ENCODE assay signal across 15 mouse cellular contexts in genomic region chr12:71972126-71972525, GRCm38 (mm10).
DNase-seq lines count a peak whose midpoint lies in the region; ATAC-seq and TF ChIP-seq lines count a peak whose summit lies in the region.
"Had no signal": no experiment of that assay in that cellular context is flagged by ENCODE, and none has a peak within 500 bp of the region (broad histone marks: within the 10 kb centered on the region; RNA-seq: fewer than 3 reads in every experiment).

No protein-coding gene starts in this region.

- H3K4me3 ChIP-seq in heart, adult 2 months: no peak overlapping the region
- H3K4me3 ChIP-seq in kidney, embryonic 16.5 days (ENCODE audit: low read length): no peak overlapping the region
- H3K4me3 ChIP-seq in CH12.LX (replicated peaks in 1 of 3; ENCODE audit: low read depth in 2 of 3, low read length in 2 of 3, poor library complexity in 1 of 3): no peak overlapping the region
- no peak overlapping the region for H3K4me3 ChIP-seq in heart, embryonic 15.5 days
- H3K4me3 ChIP-seq: erythroblast, embryonic 14.5 days; limb, embryonic 15.5 days had no signal

- TF ChIP-seq EP300 in heart, adult 2 months (IDR thresholded peaks at IDR 0.05; ENCODE audit: insufficient read depth, low read depth, low read length): no peak
- no peak for TF ChIP-seq EP300 in CH12.LX (IDR thresholded peaks at IDR 0.05; ENCODE audit: low read length)

- no peak for TF ChIP-seq CTCF in heart, adult 2 months (IDR thresholded peaks at IDR 0.05)
- no peak for TF ChIP-seq CTCF in CH12.LX (conservative IDR thresholded peaks at IDR 0.05 in 1 of 2, IDR thresholded peaks at IDR 0.05 in 1 of 2; ENCODE audit: low read depth in 2 of 2, low read length in 2 of 2)

- 55% methylated on average over 5 of the region's 5 CpGs for WGBS in heart, adult 2 months
- 59% methylated on average over 5 of the region's 5 CpGs for WGBS in kidney, embryonic 16.5 days
- 45% methylated on average over 5 of the region's 5 CpGs for WGBS in heart, embryonic 15.5 days

- H3K4me2 ChIP-seq in kidney, embryonic 16.5 days (replicated peaks; ENCODE audit: low read depth, low read length): no peak overlapping the region
- H3K4me2 ChIP-seq in CH12.LX (ENCODE audit: insufficient read depth, low read depth, poor library complexity, severe bottlenecking): no peak overlapping the region
- H3K4me2 ChIP-seq in heart, embryonic 15.5 days: no peak overlapping the region
- H3K4me2 ChIP-seq: hindbrain, embryonic 14.5 days; limb, embryonic 15.5 days had no signal

- dilution Hi-C loops in CH12.LX (cut with MboI; ENCODE audit: extremely low pct_ligation_motif_present, extremely low pct_unique_long_range_greater_than_20kb, low sequenced_read_pairs): no loop called here

- peak overlapping the region; percentile 14; the same call in 1 of the 2 replicates for H3K9ac ChIP-seq in heart, adult 2 months (ENCODE audit: low read depth, low read length)
- no peak overlapping the region for H3K9ac ChIP-seq in kidney, embryonic 16.5 days (replicated peaks; ENCODE audit: low read length)
- no peak overlapping the region for H3K9ac ChIP-seq in CH12.LX (ENCODE audit: insufficient read depth, low read depth)
- H3K9ac ChIP-seq in heart, embryonic 15.5 days: no peak overlapping the region
- H3K9ac ChIP-seq: hindbrain, embryonic 14.5 days; limb, embryonic 15.5 days had no signal

- peak overlapping the region; percentile 42 for H3K27ac ChIP-seq in heart, adult 2 months
- 0 out of 2 replicates have a peak overlapping the region, but pooled peaks have one; percentile 14 for H3K27ac ChIP-seq in kidney, embryonic 16.5 days (ENCODE audit: low read length)
- H3K27ac ChIP-seq in CH12.LX (ENCODE audit: insufficient read depth, low read depth): no peak overlapping the region
- peak overlapping the region; percentile 71 for H3K27ac ChIP-seq in heart, embryonic 15.5 days
- H3K27ac ChIP-seq: hindbrain, embryonic 14.5 days; limb, embryonic 15.5 days had no signal

- H3K36me3 ChIP-seq in heart, adult 2 months (ENCODE audit: control insufficient read depth, insufficient read depth, low read length): peaks cover 36% of the 10 kb centered on the region
- no peaks in the 10 kb centered on the region; the same call in 1 of the 2 replicates for H3K36me3 ChIP-seq in kidney, embryonic 16.5 days (ENCODE audit: insufficient read depth, low read length)
- peaks cover 30 to 85% of the 10 kb centered on the region in 2 experiments for H3K36me3 ChIP-seq in CH12.LX (replicated peaks in 1 of 2; ENCODE audit: control insufficient read depth in 1 of 2, insufficient read depth in 1 of 2, low read length in 1 of 2)
- peaks cover 21% of the 10 kb centered on the region for H3K36me3 ChIP-seq in heart, embryonic 15.5 days

- no peak for TF ChIP-seq RAD21 in CH12.LX (IDR thresholded peaks at IDR 0.05; ENCODE audit: low read depth, low read length)

- no peak for DNase-seq in heart, adult 2 months
- DNase-seq in heart, postnatal 25 days (ENCODE audit: low spot score): no peak
- DNase-seq in kidney, postnatal 10 days: no peak
- DNase-seq in CH12.LX (ENCODE audit: extremely low read depth): no peak
- DNase-seq in thymus, postnatal 14 days: no peak
- DNase-seq: cerebellum, adult 2 months; lung, adult 18-20 months; midbrain, embryonic 14.5 days; retina, postnatal 1 day had no signal

- no peak for TF ChIP-seq POLR2A in heart, adult 2 months (IDR thresholded peaks at IDR 0.05; ENCODE audit: insufficient read depth, low read depth, low read length)
- TF ChIP-seq POLR2A in CH12.LX (IDR thresholded peaks at IDR 0.05; ENCODE audit: low read depth, low read length): no peak

- no peaks in the 10 kb centered on the region for H3K79me2 ChIP-seq in heart, adult 2 months (replicated peaks; ENCODE audit: control insufficient read depth, insufficient read depth, low read length)
- H3K79me2 ChIP-seq in CH12.LX (replicated peaks; ENCODE audit: control insufficient read depth, extremely low read depth, insufficient read depth, poor library complexity, severe bottlenecking): no peaks in the 10 kb centered on the region

- peaks cover 25% of the 10 kb centered on the region for H3K4me1 ChIP-seq in heart, adult 2 months (ENCODE audit: control insufficient read depth, insufficient read depth, low read length)
- H3K4me1 ChIP-seq in kidney, embryonic 16.5 days (ENCODE audit: insufficient read depth, low read length): peaks cover 32% of the 10 kb centered on the region
- peaks cover 2 to 61% of the 10 kb centered on the region in 2 experiments for H3K4me1 ChIP-seq in CH12.LX (ENCODE audit: control insufficient read depth in 1 of 2, insufficient read depth in 2 of 2)
- H3K4me1 ChIP-seq in heart, embryonic 15.5 days (replicated peaks): peaks cover 80% of the 10 kb centered on the region

- ATAC-seq in kidney, embryonic 16.5 days (ENCODE audit: low FRiP score, low TSS enrichment): no peak
- ATAC-seq in heart, embryonic 15.5 days (replicated peaks; ENCODE audit: insufficient number of reproducible peaks, insufficient read depth, low FRiP score, low read depth): no peak
- ATAC-seq: forebrain, embryonic 14.5 days had no signal

- in situ Hi-C loops in CH12.LX (cut with MboI; ENCODE audit: low pct_ligation_motif_present, low pct_unique_long_range_greater_than_20kb, low sequenced_read_pairs): loop anchor here (10.0 kb wide), 1 partner anchor 147 kb away; no protein-coding TSS in a partner anchor

- intact Hi-C loops in heart, adult 2 months (cut with DNase I): no loop called here
- intact Hi-C loops in heart, postnatal 25 days (cut with DNase I): no loop called here

- no peaks in the 10 kb centered on the region for H3K27me3 ChIP-seq in heart, adult 2 months (ENCODE audit: control insufficient read depth, insufficient read depth, low read length)
- no peaks in the 10 kb centered on the region for H3K27me3 ChIP-seq in kidney, embryonic 16.5 days (ENCODE audit: insufficient read depth, low read length)
- H3K27me3 ChIP-seq in CH12.LX (replicated peaks): no peaks in the 10 kb centered on the region
- H3K27me3 ChIP-seq in heart, embryonic 15.5 days: no peaks in the 10 kb centered on the region
- H3K27me3 ChIP-seq: limb, embryonic 15.5 days had no signal

- H3K9me3 ChIP-seq in kidney, embryonic 16.5 days (ENCODE audit: low read length): no peaks in the 10 kb centered on the region
- no peaks in the 10 kb centered on the region for H3K9me3 ChIP-seq in CH12.LX (replicated peaks; ENCODE audit: low read length)
- no peaks in the 10 kb centered on the region for H3K9me3 ChIP-seq in heart, embryonic 15.5 days (replicated peaks)
- H3K9me3 ChIP-seq: limb, embryonic 15.5 days had no signal

TF ChIP-seq in CH12.LX, 34 proteins besides CTCF, POLR2A, EP300 and RAD21:
- TF ChIP-seq MAFK (IDR thresholded peaks at IDR 0.05; ENCODE audit: insufficient replicate concordance, low read length) (0 out of 2 replicates have a peak, but pooled peaks have one; percentile 18), USF1 (IDR thresholded peaks at IDR 0.05; ENCODE audit: low read depth, low read length) (no peak)
TF ChIP-seq in CH12.LX: peak in this region for 1.
